Mouse (Mus musculus) testis, postnatal 14 days (tissue): ENCODE data around the gene Trnt1.
A peak's percentile ranks its signal among the peaks of the same experiment; 100 is the strongest.

Source experiments
- DNase-seq: peaks from one replicate; pipeline ENCODE4 v3.0.0; 2021; ENCODE audit warnings: low spot score

The Trnt1 gene

DNA sequence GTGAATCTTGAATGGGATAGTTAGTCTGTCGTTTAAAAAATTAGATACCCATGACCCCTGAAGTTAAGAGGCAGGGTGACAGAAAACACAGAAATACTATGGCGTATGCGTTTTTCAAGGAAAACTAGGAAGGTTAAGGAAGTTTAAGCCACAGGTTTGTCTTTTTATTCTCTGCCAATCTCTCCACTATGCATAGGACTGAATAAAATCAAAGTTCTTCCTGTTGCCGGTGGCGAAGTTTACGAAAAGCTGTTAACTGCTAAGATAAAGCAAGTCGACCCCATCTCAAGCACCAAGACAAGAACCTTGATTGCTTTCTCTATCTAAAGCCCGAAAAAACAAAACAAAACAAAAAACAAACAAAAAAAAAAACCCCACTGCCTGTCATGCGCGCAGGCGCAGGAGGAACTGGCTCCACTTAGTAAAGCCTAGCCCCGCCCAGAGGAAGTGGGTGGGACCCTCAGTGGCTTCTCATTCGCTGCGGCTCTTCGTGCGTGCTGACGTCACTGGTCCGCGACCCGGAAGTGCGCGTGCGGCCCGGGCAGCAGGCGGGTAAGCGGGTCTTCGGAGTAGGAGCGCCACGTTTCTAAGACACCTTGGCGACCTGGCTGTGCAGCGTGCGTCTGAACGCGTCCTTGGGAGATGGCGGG, at the start of gene Trnt1:
Trnt1 (plus strand) TSS at position 481 of the 650 bp plus-strand sequence.
- peak; percentile 98 for DNase-seq

- no peak for DNase-seq
These were observed 43.3 kb upstream of the Trnt1 start for GRCm38 (mm10) chr6:106725642-106726041.

DNA sequence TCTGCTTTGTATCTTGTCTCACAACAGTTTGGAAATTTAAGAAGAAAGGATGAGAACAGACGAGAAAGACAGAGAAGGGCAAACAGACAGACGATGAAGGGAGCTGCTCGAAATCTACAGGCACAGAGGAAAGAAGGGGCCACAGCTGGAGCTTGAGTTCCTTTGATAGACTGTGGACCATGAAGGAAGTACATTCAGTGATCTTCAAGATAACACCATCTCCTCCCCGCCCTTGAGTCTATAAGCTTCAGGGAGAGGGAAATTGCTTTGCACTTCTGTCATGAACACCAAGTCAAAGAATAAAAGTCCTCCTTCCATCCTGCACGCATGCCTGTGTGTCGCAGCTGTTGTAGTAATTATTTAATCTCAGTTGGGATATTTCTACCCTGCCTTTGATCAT, 42.8 kb upstream of the Trnt1 start:
- no peak for DNase-seq

DNA sequence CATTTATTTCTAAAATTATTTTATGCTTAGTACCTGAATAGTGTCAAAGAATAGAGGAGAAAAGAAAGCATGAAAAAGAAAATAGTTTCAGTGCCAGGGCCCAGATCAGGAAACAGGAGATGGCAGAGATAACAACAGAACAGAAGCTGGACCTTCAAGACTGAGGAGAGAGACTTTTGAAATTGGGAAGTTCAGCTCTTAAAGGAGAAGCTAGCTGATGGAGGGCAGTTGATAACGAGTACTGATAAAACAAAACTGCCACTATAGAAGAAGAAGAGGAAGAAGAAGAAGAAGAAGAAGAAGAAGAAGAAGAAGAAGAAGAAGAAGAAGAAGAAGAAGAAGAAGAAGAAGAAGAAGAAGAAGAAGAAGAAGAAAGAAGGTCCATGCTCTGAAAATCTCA, 41.2 kb upstream of the Trnt1 start:
- DNase-seq, result no peak

GRCm38 (mm10) chr6:106729682-106730314, 39.1 kb upstream of the Trnt1 start:
- no peak for DNase-seq

DNA sequence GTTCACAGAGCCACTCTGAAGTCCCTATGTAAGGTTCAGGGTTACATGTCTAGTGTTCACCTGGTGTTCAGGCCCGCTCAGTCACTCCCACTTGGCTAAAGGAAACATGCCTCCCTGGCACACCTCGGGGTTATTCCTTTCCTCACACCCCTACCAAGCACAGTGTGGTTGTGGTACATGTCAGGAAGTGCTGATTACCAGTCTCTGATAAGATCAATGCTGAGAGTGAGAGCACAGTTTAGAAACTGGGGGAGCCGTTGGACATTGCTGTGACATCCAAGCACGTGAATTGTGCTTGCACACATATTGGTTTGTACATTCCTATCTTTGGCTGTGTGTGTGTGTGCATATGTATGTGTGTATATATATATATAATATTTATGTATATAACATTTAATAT, 36.4 kb upstream of the Trnt1 start:
- no peak for DNase-seq

DNA sequence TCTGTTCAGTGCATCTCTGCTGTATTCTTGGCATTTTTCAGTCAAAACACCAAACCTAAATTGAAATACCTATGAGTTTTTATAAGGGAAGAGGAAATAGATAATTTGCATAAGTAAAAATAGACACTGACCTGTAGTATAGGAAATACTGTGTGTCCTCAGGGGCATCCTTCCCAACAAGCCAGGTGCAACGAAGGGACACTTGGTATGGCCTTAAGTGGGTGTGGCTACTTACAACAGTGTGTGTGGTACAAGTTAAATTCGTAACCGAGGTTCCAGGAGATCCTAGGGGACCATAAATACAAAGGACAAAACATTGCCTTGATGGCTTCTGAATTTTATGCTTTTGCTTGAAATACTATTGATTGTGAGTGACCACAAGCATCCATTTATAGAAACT, 30.7 kb upstream of the Trnt1 start:
- no peak for DNase-seq

DNA sequence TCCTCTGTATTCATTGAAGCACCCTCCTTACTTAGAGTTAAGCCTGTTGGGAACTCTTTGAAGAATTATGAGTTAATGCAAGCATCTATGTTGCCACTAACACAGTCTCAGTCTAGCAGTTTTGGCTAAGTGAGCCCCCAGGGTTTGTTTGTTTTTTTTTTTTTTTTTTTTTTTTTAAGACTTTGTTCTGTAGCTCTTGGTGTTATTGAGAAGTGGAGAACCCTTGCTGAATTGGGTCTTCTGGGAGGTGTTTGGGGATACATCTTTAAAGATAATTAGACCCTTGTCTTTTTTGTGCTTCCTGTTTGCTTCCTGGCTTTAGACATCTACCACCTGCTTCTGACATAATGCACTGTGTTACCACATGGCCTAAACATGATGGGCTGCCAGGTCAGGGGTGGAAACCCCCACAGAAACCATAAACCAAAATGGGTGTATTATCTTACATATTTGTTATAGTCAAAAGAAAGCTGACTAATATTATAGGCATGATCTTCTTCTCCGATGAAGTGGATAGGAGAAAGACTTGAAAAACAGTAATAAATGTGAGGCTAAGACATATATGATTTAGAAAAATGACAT, 28.6 kb upstream of the Trnt1 start:
- DNase-seq, result no peak

DNA sequence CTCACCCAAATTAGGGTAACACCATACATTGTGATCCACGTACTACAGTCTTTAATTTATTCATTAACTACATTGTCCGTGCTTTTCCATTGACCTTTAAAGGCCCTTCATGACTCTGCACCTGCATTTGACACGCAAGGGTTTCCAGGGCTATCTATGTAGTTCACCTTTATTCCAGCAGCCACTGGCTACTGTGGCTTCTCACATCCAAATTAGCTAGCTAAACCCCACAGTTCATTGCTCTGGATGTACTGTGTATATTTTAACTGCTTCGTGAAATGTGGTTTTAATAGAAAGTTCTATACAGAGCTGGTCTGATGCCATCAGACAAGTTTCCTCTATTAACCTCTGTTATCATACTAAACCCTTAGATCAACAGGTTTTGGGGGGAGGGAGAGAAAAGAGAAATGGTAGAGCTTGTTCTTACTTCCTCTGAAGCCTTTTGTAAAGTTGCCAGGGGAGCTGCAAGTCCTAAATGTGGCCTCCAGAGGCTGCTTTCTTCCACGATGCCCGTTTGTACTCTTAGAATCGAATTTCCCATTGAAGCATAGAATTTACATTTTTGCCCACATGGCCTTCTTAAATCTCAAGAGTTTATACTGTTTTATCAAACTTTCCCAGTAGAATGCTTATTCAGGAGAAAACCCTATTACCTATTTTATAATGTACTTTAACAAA, 25.2 kb upstream of the Trnt1 start:
- no peak for DNase-seq

- DNase-seq, result no peak
These were observed 23.1 kb upstream of the Trnt1 start for GRCm38 (mm10) chr6:106745673-106746394.

DNA sequence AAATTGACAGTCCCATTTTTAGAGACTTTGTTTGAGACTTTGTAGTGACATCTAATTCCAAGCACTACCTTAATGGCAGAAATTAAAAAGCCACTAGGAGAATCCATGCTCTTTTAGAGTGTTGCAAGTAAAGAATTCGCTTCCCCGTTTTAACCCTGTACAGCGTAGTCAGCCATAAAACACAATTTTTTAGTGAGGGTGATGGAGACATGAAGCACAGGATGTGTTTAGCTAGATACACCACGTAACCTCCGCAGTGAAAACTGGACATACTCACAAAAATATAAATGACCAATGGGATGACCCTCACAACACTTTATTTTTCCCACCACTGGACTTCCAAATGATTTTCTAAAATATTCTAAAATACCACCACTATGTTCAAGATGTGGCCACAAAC, 21.7 kb upstream of the Trnt1 start:
- DNase-seq, result no peak

DNA sequence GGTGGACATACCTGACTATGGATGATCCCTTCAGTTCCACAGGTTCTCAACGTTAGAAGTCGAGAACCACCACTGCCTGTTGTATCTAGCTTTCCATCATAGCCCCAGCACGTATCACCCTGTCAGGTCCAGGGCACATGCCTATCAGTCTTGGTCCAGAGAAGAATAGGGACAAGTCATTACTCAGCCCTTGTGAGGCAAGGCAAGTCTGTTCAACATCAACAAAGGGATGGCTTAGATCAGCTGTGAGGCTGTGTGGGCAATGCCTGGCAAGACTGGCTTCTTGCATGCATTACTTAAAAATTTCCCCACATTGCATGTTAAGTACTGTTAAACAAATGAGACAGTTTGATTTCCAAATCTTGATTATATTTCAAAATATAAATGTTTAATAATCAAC, 21.1 kb upstream of the Trnt1 start:
- DNase-seq, result no peak

GRCm38 (mm10) chr6:106748887-106749388, 20.0 kb upstream of the Trnt1 start, which contains the start of gene Il5ra:
Gene Il5ra, minus strand, starts transcription at chr6:106749037.
- no peak for DNase-seq

DNA sequence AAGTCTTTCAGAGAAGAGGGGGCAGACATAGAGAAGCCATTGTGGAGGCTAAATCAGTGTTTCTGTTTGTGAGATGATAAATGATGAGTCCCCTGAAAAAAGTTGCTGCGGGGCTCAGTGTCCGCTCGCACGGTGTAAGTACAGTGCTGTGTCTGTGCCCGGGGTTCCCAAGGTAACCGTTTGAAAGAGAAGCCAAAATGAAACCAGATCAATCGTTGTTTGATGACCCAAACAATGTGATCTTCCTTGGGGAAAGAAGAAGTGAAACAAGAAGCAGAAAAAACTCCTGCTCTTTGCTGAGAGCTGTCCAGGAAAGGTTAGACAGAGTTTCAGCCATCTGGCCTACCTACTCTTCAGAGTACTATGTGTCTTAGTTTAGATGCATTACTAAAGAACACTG, 18.6 kb upstream of the Trnt1 start:
- no peak for DNase-seq

- DNase-seq, result no peak
These were observed 10.6 kb upstream of the Trnt1 start for GRCm38 (mm10) chr6:106758299-106758698.

DNA sequence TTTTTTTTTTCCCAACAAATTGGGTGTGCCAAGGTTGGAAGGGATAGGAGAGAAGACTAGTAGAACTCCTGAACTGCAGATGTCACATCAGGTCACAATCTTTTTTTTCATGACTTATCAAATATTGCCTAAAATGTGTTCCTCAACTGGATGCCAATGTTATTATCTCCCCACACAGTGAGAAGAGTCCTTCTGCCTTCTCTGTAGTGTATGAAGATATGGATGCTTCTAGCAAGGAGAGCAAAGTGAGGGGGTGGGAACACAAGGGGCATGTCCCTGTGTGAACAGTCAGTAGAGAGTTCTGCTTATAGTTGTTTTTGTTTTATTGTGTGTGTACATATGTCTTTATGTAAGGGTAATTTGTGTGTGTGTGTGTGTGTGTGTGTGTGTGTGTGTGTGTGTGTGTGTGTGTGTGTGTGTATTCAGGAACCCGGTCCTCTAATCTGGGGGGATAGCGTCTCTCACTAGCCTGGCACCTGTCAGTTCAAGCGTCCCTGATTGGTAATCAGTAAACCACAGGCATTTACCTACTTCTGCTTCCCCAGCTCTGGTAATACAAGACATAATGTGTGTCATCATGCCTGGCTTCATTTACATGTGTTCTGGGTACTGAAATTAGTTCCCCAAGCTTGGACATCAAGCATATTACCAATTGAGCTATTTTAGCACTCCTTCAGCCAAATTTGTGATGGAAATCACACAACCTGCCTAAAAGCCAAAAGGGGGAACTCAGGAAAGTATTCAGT, 8.3 kb upstream of the Trnt1 start:
- no peak for DNase-seq

DNA sequence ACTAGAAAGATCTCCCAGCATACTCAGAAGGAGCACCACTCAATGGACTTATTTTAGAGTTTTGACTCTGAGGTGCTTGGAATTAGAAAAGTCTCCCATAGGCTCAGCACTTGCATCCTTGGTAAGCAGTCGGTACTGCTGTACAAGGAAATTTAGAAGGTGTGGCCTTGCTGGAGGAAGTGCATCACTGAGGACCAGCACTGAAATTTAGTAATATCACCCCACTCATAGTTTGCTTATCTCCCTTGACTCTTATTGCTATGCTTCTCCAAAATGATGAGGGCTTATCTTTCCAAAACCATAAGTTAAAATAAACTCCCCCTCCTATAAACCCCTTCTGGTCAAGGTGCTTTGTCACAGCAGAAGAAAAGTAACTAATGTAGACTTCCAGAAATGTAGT, 7.4 kb upstream of the Trnt1 start:
- no peak for DNase-seq

DNA sequence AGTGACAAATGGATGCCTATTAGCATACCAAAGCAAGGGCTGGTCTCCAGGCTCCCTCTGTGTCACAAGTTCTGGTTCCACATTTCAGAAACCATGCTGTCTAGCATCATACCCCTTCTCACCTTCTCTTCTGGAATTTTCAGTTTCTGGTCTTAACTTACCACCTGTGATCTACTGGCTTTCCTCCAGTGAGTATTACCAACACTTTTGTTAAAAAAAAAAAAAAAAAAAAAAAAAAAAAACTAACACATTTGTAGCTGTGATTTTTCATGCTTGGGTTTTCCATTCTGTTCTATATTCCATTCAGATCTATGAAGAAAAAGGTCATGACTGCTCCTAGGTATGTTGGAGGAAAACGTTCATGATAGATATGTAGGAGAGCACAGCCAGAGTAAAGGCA, 3.0 kb upstream of the Trnt1 start:
- no peak for DNase-seq

- DNase-seq, result no peak
These were observed 2.1 kb upstream of the Trnt1 start for GRCm38 (mm10) chr6:106766774-106767173.

DNA sequence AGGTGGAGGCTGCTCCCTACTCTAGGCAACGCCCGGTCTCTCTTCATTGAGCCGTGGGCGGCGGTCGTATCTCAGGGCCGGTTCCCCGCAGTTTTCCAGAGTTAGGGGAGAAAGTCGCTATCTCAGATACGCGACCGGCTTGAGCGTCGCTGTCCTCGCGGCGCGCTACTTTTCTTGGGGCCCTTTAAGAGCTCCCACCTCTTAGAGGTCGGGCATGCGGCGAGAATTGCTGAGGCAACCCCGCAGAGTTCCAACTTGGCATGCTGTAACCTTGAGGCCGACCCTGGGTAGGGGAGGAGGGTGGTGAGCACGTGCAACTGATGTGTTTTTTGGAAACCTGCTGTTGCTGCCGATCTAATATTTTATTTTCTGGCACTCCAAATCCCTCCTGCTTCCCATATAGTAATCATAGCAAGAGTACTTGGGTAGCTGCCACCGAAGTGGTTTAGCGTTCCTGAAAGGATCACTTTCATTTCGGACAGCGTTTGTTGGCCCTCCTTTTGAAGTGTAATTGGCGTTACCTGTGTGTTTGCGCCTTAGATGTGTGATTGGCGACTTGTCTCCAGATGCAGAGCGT, 458 bp downstream of the Trnt1 start:
- no peak for DNase-seq

DNA sequence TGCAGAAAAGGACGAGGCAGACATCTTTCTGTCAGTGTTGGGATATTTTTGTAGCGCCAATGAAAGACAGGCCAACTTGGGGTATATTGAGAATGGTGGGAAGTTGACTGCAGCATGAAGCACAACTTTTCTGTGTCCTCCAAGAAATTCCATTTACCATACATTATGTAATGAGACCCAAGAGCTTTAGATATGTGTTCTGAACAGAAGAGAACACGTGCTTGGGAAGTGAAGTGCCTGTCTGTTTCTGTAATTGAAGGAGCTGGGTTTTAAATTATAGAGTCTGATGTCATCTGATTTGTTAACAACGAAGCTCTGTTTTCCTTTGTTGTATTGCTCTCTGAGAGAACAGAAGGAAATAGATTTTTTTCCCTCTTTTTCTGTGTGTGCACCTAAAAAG, 1.1 kb downstream of the Trnt1 start:
- DNase-seq, result no peak
